Mouse (Mus musculus): Measurements from ENCODE around the gene Gucd1. TPM values are rescaled to one million over a fixed set of nuclear protein-coding genes. Genes with fewer than 3 reads are reported as not detected.

Gucd1 gene
- polyA plus RNA-seq, 1 experiment, result 18.1 TPM

DNA sequence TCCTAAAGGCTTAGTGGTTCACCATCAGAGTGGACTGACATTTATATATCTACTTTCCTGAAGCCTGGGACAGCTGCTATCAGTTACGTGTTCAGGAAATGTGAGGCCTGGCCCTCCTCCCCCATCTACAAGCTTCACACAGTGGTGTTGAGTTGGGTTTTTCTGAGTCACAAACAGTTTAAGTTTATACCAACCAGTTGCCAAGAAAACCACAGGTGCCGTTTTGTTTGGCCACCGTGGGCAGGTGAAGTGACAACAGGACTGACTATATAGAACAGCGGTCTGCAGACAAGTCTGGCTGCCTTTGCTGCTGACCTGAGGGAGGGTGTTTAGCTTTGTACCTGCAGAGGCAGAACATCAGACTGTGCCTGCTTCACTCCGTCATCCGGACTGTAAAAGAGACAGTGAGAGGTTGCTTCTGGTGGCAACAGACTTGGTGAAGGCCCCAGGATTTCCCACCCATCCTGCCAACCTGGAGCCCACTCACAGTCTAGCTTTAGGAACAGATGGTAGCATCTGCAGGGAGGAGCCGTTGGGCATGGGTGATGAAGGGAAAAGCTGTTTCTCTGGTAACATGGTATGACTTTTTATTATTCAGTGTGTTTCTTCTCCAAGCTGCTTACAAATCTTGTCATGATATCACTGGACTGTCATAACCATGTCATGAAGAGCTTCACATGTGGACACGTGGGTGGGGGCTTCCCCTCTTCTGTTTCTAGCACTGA, 214.3 kb downstream of the Gucd1 start:
- TF ChIP-seq POLR2A (IDR thresholded peaks at IDR 0.05; ENCODE audit: low read depth, low read length) (no peak), CTCF (IDR thresholded peaks at IDR 0.05; ENCODE audit: borderline replicate concordance, insufficient read depth, low read length) (no peak)
- Histone ChIP-seq H3K4me3 (ENCODE audit: insufficient read depth, low read length) (no peak overlapping the region), H3K4me1 (ENCODE audit: control insufficient read depth, insufficient read depth, low read length) (peaks cover 13% of the 10 kb centered on the region), H3K27ac (ENCODE audit: insufficient read depth, low read length) (no peak overlapping the region)

DNA sequence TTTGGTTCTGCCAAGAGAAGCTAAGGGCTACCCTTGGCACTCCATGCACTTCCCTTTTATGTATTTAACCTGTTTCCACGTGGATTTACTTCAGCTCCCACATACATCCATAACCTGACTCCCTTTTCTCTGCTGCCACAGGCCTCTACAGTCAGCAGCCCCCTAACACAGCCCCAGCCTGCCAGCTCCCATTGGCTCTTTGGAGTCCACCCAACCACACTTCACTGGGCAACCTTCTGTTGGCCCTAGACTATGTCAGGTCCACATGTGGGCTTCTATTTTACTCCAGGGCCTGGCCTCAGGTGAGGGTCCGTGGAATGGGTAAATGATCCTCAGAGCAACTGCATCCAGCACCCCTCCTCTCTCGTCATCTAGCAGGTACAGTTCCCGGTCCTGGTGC, 215.2 kb downstream of the Gucd1 start:
- no peak for TF ChIP-seq CTCF (IDR thresholded peaks at IDR 0.05; ENCODE audit: borderline replicate concordance, insufficient read depth, low read length)
- TF ChIP-seq POLR2A (IDR thresholded peaks at IDR 0.05; ENCODE audit: low read depth, low read length), result no peak
- Histone ChIP-seq H3K4me3 (ENCODE audit: insufficient read depth, low read length) (no peak overlapping the region), H3K4me1 (ENCODE audit: control insufficient read depth, insufficient read depth, low read length) (peaks cover 13% of the 10 kb centered on the region)

DNA sequence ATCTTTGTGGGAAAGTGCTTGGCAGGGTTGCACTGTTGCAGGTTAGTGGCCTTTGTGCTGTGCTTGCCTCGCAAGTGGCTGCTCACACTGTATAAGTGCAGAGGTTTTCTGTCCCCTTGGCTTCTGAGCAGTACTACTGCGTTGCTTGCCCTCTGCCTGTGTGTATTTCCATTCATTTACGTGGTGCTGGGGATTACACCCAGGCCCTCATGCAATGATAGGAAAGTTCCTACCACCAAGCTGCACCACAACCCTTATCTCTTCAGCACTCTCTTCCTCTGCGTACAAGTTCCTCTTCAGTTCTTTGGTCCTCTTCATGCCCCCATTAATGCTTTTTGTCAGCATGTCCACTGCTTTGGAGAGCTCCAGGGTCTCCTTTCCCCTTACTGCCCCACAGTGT, 215.8 kb downstream of the Gucd1 start:
- TF ChIP-seq POLR2A (IDR thresholded peaks at IDR 0.05; ENCODE audit: low read depth, low read length), result no peak
- no peak for TF ChIP-seq CTCF (IDR thresholded peaks at IDR 0.05; ENCODE audit: borderline replicate concordance, insufficient read depth, low read length)
- H3K27ac ChIP-seq (ENCODE audit: insufficient read depth, low read length), result no peak overlapping the region
- peaks cover 13% of the 10 kb centered on the region for H3K4me1 ChIP-seq (ENCODE audit: control insufficient read depth, insufficient read depth, low read length)
- H3K4me3 ChIP-seq (ENCODE audit: insufficient read depth, low read length), result no peak overlapping the region

More for the DNA sequence above, 215.2 kb downstream of the Gucd1 start:
- no peak overlapping the region for H3K27ac ChIP-seq (ENCODE audit: insufficient read depth, low read length)

DNA sequence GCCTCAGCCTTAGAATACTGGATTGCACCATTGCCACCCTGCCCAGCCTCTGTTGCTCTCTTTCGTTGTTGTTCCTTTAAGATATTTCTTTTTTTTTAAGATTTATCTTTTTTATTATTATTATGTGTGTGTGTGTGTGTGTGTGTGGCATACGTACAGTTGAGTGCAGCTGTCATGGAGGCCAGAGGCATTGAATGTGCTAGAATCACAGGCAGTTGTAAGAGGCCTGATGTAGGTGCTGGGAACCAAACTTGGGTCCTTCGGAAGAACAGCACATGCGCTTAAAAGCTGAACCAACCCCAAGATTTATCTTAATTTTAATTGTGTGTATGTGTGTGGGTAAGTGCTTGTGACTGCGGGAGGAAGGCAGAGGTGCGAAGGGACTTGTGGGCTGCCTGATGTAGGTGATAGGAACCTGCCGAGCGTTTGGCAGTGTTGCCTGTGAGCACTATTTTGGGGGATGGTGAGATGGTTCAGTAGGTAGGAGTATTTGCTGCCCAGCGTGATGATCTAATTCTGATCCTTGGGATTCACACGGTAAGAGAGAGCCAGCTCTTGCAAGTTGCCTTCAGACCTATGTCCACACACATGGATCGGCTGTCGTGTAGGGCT, 216.5 kb downstream of the Gucd1 start:
- H3K27ac ChIP-seq (ENCODE audit: insufficient read depth, low read length), result no peak overlapping the region
- no peak overlapping the region for H3K4me3 ChIP-seq (ENCODE audit: insufficient read depth, low read length)
- peaks cover 13% of the 10 kb centered on the region for H3K4me1 ChIP-seq (ENCODE audit: control insufficient read depth, insufficient read depth, low read length)
- no peak for TF ChIP-seq POLR2A (IDR thresholded peaks at IDR 0.05; ENCODE audit: low read depth, low read length)
- TF ChIP-seq CTCF (IDR thresholded peaks at IDR 0.05; ENCODE audit: borderline replicate concordance, insufficient read depth, low read length), result no peak

Other genes starting within 250 kb of the Gucd1 start
- gene Adora2a, start 201.1 kb downstream of the Gucd1 start, polyA plus RNA-seq (2011; ENCODE audit: insufficient read length, low read depth, missing spikeins), result 0.18 and 1.0 TPM in 2 replicates
- gene Upb1, start 116.9 kb downstream of the Gucd1 start, polyA plus RNA-seq (2011; ENCODE audit: insufficient read length, low read depth, missing spikeins), result not detected in 2 replicates
- 277 and 317 TPM in 2 replicates for gene Snrpd3, start 421 bp downstream of the Gucd1 start, polyA plus RNA-seq (2011; ENCODE audit: insufficient read length, low read depth, missing spikeins)
- gene Lrrc75b, start 42.4 kb upstream of the Gucd1 start, polyA plus RNA-seq (2011; ENCODE audit: insufficient read length, low read depth, missing spikeins), result 1.2 and 3.2 TPM in 2 replicates
- gene Ggt1, start 43.6 kb upstream of the Gucd1 start, polyA plus RNA-seq (2011; ENCODE audit: insufficient read length, low read depth, missing spikeins), result not detected in 2 replicates
- 0.53 and 0.88 TPM in 2 replicates for gene Ggt5, start 71.4 kb upstream of the Gucd1 start, polyA plus RNA-seq (2011; ENCODE audit: insufficient read length, low read depth, missing spikeins)
- 0.80 and 1.1 TPM in 2 replicates for gene Susd2, start 126.0 kb upstream of the Gucd1 start, polyA plus RNA-seq (2011; ENCODE audit: insufficient read length, low read depth, missing spikeins)
- 30.2 and 30.9 TPM in 2 replicates for gene Cabin1, start 246.4 kb upstream of the Gucd1 start, polyA plus RNA-seq (2011; ENCODE audit: insufficient read length, low read depth, missing spikeins)